Mouse (Mus musculus): ENCODE measurements around the gene Sh3bgrl2.

- TF ChIP-seq NRF1 (IDR thresholded peaks at IDR 0.05; ENCODE audit: insufficient read depth, low read depth, low read length, poor library complexity, severe bottlenecking), result no peak
- no peak for TF ChIP-seq MYB (IDR thresholded peaks at IDR 0.05; ENCODE audit: low read depth, low read length)
- no peak for TF ChIP-seq RCOR1 (IDR thresholded peaks at IDR 0.05; ENCODE audit: low read depth, low read length)
- no peak for TF ChIP-seq POLR2A (IDR thresholded peaks at IDR 0.05; ENCODE audit: control insufficient read depth in 1 of 2, insufficient read depth in 1 of 2, low read depth in 1 of 2, low read length in 2 of 2, poor library complexity in 1 of 2)
- no peak for TF ChIP-seq CTCF (IDR thresholded peaks at IDR 0.05 in 2 of 3, conservative IDR thresholded peaks at IDR 0.05 in 1 of 3; ENCODE audit: control insufficient read depth in 1 of 3, insufficient read depth in 1 of 3, low read depth in 2 of 3, low read length in 3 of 3, poor library complexity in 1 of 3, severe bottlenecking in 1 of 3)
- no peak for TF ChIP-seq BHLHE40 (IDR thresholded peaks at IDR 0.05; ENCODE audit: borderline replicate concordance, low read depth, low read length)
- no peak for TF ChIP-seq TAL1 (IDR thresholded peaks at IDR 0.05; ENCODE audit: low read length)
- TF ChIP-seq GATA1 (IDR thresholded peaks at IDR 0.05; ENCODE audit: low read depth, low read length), result no peak
- TF ChIP-seq TCF12 (IDR thresholded peaks at IDR 0.05; ENCODE audit: low read depth, low read length), result no peak
- TF ChIP-seq JUND (IDR thresholded peaks at IDR 0.05; ENCODE audit: low read depth, low read length), result no peak
- TF ChIP-seq KAT2A (conservative IDR thresholded peaks at IDR 0.05; ENCODE audit: low read depth, low read length), result no peak
- TF ChIP-seq USF2 (IDR thresholded peaks at IDR 0.05; ENCODE audit: borderline replicate concordance in 1 of 2, insufficient read depth in 1 of 2, low read depth in 1 of 2, low read length in 2 of 2), result no peak
Observed at GRCm38 (mm10) chr9:83589680-83590467, 41.7 kb downstream of the Sh3bgrl2 start.

Measured in MEL (cell line).